Mouse (Mus musculus): ENCODE results near the gene Olfr411.

The Olfr411 gene

DNA sequence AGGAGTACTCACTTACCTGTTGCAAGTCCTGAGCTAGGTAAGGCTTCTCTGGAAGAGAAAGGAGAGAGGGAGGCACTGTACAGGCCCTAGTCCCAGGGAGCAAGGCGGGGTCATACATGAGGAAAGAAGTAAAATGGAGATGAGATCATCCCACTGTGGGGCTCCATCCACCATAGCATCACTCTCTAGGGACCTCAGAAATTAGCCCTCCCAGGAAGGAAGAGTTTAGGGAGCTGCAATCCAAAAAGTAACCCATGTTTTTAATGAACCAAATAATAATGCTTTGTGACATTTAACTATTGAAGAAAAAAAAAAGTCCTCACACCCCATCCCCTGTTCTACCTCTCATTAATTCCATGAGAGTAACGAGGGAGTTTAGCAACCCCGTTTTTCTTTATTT is at the start of gene Olfr411:
Gene Olfr411, minus strand, starts transcription at position 101 of the 400 bp plus-strand sequence.
- in situ Hi-C loops (cut with MboI, MseI), result no loop called here

DNA sequence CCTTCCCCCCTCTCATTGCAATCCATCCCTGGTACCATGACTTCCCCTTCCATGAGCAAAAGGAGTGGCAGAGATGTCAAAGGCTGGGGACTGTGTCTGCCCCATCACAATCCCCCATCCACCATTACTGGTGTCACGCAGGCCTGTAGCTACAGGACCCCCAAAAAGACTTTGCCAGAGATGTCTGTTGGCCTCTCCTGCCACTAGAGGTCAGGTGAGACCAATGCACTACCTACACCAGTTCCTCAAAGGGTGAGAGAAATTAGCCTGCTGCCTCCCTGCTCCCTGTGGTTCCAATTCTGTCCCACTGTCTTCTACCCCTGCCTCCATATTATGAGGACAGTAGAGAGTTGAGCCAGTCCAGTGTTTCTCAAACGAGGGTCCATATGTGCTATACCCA is 49.7 kb upstream of the Olfr411 start:
- in situ Hi-C loops (cut with MboI, MseI), result loop anchor here (10.0 to 25.0 kb wide), 2 partner anchors 123 to 460 kb away; no protein-coding TSS in a partner anchor

DNA sequence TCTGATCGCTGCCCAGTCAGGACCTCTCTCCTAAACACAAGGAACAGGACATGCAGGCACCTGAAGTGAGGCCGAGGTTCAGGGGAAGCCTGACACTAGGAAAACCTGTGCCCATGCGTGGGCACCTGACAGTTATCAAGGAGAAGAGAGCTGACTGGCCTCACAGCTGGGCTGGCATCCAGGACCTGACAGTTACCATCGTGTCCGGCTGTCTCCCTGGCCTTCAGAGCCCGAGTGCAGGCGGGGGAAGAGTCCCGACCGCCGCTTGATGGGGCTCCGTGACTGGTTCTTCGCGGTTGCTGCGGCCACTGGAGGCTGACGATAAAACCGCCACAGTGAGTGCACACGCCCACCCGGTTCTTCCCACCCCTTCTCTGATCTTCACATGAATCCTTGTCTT is 43.1 kb upstream of the Olfr411 start:
- in situ Hi-C loops (cut with MboI, MseI), result no loop called here

DNA sequence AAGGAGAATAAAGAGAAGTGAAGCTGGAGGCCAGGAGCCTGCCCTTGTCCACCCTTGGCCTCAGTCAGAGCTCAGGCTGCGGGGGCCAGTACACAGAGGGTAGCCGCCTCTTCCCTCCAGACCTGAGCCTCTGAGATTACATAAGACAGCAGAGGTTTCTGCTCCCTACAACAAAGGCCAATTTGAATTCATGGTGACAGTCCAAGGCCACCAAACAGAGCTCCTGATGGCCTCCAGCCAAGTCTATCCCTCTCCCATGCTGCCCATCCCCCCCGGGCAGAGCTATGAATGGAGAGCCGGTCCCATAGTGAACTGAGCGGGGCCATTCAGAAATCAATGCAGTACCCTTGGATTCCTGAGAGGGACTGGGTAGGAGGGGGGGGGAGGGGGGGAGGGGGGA is 41.0 kb upstream of the Olfr411 start:
- in situ Hi-C loops (cut with MboI, MseI), result no loop called here

DNA sequence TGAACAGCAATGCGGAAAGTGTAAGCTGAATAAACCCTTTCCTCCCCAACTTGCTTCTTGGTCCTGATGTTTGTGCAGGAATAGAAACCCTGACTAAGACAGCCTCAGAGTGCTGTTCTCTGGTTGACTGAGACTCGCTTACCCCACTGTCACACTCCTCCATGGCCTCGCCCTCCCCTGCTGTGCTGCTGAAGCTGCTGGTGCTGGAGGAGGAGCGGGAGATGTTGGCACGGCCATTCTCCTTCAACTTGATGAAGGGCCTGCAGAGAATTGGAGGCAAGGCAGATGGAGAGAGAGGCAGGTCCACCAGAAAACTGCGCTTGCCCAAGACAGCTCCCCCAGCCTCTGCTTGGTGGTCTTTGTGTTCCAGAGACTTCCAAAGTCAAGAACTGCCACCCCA is 40.5 kb upstream of the Olfr411 start:
- in situ Hi-C loops (cut with MboI, MseI), result no loop called here

DNA sequence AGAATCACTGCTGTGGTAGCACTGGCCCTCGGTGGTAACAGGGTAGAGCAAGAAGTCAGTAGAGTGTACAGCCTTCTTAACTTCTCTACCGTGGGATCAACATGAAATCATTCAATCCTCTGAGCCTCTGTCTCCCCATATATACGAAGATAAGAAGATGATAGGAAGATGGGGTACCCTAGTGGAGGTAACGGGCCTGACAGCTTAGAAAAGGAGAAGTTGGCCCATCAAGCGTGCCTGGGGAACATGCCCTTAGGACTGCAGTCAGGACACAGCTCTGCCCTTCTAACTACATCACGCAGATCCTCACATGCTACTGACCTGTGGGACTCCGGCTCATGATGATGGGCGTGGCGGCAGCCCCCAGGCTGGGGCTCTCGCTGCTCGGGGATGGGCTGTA is 39.4 kb upstream of the Olfr411 start:
- in situ Hi-C loops (cut with MboI, MseI), result no loop called here

DNA sequence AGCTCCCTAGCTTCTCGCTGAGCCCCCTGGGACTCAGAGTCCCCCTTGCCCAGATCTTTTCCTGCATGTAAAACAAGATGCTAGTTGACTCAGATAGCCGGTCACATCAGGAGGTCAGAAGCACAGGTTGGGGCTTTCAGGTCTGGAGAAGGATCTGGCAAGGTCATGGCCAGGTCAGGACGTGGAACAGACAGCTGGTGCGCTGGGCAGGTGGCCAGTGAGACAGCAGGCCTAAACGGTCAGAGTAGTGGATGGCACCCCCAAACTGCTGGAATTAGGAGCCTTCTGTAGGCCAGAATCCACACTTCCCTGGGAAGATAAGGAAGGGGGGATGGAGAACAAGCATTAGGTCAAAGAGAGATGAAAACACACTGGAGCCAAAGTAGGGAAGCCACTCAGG is 34.8 kb upstream of the Olfr411 start:
- in situ Hi-C loops (cut with MboI, MseI), result no loop called here

DNA sequence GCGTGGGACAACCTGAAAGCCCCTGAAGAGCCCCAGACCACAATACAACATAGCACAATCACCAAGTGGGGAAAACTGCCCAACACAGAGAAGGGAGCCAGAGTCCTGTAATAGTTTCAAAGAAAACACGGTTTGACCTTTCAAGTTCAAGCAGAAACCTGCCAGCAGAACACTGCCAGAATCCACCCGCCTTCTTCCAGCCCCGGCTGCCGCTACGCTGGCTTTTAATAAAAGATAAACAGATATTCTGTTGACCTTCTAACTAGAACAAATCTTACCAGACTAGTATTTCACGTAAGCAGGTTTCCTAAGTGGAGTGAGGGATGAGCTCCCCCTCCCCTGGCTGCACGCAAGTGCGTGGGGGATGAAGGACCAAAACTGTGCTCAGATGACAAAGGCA is 33.2 kb upstream of the Olfr411 start:
- in situ Hi-C loops (cut with MboI, MseI), result no loop called here

DNA sequence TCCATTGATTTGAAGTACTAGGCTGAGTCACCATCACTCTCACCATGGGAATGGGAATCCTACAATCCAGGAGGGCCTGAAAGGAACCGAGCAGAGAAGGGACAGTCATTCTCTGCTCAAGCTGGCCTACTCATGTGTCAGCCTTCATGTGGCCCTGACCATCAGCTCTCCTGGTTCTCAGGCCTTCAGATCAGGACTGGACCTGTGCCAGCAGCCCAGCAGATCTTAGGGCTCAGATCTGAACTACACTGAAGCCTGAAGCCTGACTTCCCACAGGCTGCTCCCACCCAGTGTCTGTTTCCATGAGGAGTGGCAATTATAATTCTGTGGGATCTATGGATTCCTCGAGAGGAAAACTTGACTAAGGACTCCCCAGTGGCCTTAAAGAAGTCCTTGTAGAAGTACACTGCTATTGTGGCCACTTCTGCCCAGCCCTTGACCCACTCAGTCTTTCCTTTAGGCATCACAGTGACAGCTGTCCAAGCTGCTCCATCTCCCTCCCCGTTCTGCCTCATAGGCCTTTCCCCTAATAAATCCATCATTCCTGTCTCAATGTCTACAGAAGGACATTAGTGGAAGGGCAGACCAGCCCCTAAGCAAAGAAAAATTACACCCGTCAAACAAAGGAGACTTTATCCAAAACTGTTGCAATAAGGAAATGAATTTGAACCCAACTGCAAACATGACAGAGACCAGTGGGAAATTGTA is 26.9 kb upstream of the Olfr411 start:
- in situ Hi-C loops (cut with MboI, MseI), result loop anchor here (5.0 kb wide), 1 partner anchor 153 kb away; no protein-coding TSS in a partner anchor

DNA sequence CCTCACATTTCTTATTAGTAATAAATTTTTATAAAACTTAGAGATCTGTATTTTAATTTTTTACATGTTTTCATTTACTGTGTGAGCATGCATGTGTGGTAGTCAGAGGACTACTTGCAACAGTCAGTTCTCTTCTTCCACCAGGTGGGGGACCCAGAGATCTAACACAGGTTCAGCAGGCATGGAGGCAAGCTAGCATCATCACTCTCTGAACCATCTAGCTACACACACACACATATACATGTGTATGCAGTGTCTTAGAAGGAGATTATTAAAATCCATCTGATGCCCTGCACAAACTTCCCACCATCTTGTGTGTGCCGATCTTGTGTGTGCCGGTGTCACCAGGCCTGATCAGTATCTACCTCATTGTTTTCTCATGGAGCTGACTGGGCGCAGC is 24.4 kb upstream of the Olfr411 start:
- in situ Hi-C loops (cut with MboI, MseI), result loop anchor here (5.0 kb wide), 1 partner anchor 155 kb away; no protein-coding TSS in a partner anchor

DNA sequence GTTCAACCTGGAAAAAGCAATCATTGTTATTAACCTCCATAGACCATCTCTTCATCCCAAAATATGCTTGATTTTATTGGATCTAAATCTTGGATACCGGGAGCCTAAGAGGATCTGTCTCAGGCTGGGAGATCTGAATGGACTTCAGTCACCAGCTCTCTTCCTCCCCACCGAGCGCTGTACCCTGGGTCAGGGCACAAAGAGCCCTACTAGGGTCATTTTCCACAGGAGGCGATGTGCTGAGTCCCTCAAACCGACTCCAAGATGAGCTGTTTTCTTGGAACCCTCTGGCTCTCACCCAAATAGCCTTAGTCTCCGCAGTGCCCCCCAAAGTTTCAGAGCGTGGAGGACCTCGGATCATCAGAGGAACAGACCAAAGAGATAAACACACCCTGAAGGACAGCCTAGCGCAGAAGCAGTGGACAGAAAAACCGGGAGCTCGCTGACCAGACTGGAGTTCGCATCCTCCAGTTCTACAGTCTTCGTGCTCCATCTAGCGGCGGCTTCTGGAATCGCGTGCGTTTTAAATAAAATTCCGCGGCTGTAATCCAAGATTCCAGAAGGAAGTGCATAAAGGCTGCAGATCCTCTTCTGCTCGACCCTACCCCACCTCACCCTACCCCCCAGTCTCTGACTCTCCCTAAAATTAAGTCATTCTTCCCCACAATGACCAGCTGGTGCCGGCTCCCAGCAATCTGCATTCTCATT is 19.1 kb upstream of the Olfr411 start:
- in situ Hi-C loops (cut with MboI, MseI), result no loop called here

DNA sequence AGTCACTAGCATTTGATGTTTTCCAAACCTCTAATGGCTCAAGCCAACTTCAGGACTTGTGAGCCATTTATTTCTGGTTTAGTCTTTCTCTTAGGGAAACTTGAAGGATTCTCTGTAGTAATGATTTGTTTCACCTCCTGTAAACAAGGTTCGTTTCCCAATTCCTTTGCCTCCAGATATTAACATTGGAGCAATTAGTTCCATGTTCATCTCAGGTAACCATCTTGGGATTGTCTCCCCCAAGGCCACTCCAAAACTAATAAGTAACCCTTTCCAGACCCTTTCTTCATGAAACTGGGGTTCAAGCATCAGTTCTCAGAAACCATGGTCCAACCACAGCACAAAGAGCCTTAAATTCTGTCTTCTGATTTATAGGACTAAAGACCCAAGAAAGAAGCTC is 9.3 kb upstream of the Olfr411 start, which contains the start of gene Olfr412:
Gene Olfr412, plus strand, starts transcription at position 301 of the 400 bp plus-strand sequence.
- in situ Hi-C loops (cut with MboI, MseI), result no loop called here

DNA sequence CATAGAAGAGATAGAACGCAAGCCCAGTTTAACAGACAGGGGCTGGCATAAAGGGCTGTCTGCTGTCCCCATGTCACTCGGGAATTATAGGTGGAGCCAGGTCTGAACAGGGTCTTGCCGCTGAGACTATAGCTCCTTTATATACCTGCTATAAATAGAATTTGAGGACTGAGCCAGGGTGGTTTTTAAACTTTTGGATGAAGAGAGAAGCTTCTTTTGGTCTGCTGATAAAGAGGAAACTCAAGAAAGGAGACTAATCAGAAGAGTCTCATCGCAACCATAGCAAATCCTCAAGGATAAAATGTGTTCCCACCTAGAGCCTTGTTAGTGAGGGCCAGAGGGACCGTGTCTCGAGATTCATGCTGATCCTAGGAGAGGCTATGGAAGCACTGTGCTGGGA is 14.5 kb downstream of the Olfr411 start, which contains the start of gene Olfr410:
Gene Olfr410, minus strand, starts transcription at position 101 of the 400 bp plus-strand sequence.
- in situ Hi-C loops (cut with MboI, MseI), result no loop called here

DNA sequence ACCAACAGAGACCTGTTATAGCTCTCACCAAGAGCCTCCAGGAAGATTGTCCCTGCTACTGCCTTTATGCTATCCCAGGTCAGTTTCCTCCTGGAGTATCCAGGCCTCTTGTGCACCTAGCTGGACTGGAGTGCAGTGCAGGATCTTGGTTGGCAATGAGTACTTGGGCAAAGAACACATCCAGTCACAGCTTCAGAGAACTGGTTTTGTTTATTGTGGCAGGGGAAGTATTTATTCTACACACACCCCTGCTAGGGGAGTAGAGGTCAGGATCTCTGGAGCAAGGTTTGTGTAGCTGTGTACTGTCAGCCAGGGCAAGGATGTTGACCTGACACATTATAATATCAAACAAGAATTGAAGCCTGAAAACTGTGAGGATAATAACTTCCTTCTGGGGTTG is 23.7 kb downstream of the Olfr411 start:
- in situ Hi-C loops (cut with MboI, MseI), result no loop called here

DNA sequence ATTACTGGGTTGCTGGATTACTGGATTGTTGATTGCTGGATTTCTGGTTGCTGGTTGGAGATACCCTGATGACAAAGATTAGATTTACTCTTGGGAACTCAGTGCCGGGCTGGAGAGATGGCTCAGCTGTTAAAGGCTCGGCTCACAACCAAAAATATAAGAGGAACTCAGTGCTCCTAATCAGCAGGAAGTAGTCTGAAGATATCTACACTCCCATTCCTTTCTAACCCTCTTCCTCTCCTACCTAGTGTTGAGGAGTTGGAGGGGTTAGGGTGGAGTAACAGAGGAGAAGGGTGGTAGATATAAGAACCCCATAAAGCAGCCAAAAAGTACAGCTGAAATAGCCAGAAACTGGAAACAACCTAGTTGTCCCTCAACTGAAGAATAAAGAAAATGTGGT is 26.4 kb downstream of the Olfr411 start:
- in situ Hi-C loops (cut with MboI, MseI), result no loop called here
